Mouse (Mus musculus): ENCODE results near the gene Etv5. TPM values are rescaled to one million over a fixed set of nuclear protein-coding genes. Genes with fewer than 3 reads are reported as not detected.

The Etv5 gene
- polyA plus RNA-seq, 1 experiment = 76.2 TPM

DNA sequence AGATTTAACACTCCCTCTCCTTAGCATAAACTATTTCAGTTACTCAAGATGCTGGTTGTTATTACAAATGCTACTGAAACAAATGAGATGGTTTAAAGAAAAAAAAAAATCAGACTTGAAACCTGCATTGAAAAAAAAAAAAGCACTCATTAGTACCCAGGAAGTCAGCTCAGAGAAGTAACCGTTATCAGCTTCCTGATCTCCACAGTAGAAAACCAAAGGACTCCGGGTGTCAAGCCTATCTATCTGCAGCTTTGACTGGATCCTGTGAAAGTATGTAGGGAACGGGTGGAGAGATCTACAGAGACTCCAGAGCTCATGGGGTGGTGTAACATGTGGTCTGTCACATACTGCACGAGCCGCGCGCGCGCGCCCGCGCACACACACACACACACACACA, 7.7 kb downstream of the Etv5 start:
- no peak overlapping the region for H3K4me3 ChIP-seq (ENCODE audit: insufficient read depth, low read length)
- H3K27ac ChIP-seq (ENCODE audit: insufficient read depth, low read length) = no peak overlapping the region
- TF ChIP-seq CTCF (IDR thresholded peaks at IDR 0.05; ENCODE audit: extremely low read depth, insufficient read depth, low read length) = no peak
- TF ChIP-seq POLR2A (IDR thresholded peaks at IDR 0.05; ENCODE audit: extremely low read depth, insufficient read depth, low read length) = no peak
- H3K4me1 ChIP-seq (ENCODE audit: control insufficient read depth, insufficient read depth, low read length) = peaks cover 16% of the 10 kb centered on the region

DNA sequence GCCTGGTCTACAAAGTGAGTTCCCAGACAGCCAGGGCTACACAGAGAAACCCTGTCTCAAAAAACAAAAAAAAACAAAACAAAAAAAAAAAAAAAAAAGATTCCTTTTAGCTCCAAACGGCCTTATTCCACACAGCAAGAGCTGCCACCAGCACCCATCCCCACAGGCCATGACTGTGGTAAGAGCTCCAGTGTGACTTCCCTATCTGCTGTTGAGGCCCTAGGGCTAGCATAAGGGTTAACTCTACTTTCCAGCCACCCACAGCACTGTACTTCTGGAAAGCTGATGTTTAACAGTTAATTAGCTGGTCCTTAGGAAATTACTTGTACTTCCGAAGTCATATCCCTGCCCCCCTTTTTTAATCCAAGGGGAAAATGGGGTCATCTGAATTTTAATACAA, 8.2 kb downstream of the Etv5 start:
- H3K4me3 ChIP-seq (ENCODE audit: insufficient read depth, low read length) = no peak overlapping the region
- no peak for TF ChIP-seq CTCF (IDR thresholded peaks at IDR 0.05; ENCODE audit: extremely low read depth, insufficient read depth, low read length)
- peaks cover 16% of the 10 kb centered on the region for H3K4me1 ChIP-seq (ENCODE audit: control insufficient read depth, insufficient read depth, low read length)
- no peak overlapping the region for H3K27ac ChIP-seq (ENCODE audit: insufficient read depth, low read length)

DNA sequence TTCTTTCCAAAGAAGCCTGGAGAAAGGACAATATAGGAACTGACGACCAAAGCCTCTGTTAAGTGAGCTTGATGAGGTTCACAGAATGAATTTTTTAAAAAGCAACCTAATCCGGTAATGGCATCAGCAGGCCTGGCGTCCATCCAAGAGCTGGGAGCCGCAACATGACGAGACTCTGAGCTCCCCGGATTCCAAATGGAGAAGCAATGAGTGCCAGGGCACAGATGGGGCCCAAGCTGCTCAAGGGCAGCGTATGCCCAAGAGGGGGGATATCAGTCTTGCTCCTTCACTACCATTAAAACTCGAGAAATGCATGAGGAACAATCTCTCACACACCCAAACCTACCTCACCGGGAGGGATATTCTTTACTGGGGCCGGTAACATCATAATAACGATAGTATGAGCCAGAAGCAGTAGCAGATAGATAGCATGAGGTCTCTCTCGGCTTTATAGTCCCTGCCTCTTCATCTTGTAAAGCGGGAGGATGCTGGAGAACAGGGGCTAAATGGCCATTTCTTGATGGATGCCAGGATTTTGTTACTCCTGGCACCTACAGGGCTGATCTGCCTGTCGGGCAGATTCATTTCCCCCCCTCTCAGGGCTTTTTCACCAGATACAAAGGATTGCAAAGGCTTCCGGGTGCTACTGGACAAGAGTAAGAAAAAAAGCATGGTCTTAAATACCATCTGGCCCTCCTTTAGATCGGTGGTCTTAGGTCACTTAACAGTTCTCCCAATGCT, 9.1 kb downstream of the Etv5 start:
- H3K27ac ChIP-seq (ENCODE audit: insufficient read depth, low read length) = no peak overlapping the region
- H3K4me3 ChIP-seq (ENCODE audit: insufficient read depth, low read length) = no peak overlapping the region
- TF ChIP-seq POLR2A (IDR thresholded peaks at IDR 0.05; ENCODE audit: extremely low read depth, insufficient read depth, low read length) (no peak), CTCF (IDR thresholded peaks at IDR 0.05; ENCODE audit: extremely low read depth, insufficient read depth, low read length) (no peak)
- peaks cover 15% of the 10 kb centered on the region for H3K4me1 ChIP-seq (ENCODE audit: control insufficient read depth, insufficient read depth, low read length)

DNA sequence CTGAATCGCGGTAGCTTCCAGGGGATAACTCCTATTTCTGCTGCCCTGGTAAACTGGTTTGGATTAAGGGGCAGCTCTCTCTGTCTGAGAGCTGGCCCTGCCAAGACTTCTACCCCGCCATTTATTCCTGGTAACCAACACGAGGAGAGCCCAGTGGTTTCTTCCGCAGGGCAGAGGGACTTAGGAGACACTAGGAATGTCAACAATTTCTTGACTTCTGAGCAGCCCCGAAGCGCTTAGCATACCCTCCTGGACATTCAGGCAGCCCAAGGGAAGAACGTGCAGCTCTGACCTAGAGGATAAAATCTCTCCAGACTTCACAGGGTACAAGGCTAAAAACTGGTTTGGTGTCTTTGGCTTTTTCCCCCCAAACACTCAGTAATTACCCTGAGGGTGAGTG, 10.1 kb downstream of the Etv5 start:
- Histone ChIP-seq H3K4me3 (ENCODE audit: insufficient read depth, low read length) (no peak overlapping the region), H3K4me1 (ENCODE audit: control insufficient read depth, insufficient read depth, low read length) (peaks cover 11% of the 10 kb centered on the region; the same call in 1 of the 2 replicates), H3K27ac (ENCODE audit: insufficient read depth, low read length) (no peak overlapping the region)
- TF ChIP-seq CTCF (IDR thresholded peaks at IDR 0.05; ENCODE audit: extremely low read depth, insufficient read depth, low read length) (no peak), POLR2A (IDR thresholded peaks at IDR 0.05; ENCODE audit: extremely low read depth, insufficient read depth, low read length) (no peak)

DNA sequence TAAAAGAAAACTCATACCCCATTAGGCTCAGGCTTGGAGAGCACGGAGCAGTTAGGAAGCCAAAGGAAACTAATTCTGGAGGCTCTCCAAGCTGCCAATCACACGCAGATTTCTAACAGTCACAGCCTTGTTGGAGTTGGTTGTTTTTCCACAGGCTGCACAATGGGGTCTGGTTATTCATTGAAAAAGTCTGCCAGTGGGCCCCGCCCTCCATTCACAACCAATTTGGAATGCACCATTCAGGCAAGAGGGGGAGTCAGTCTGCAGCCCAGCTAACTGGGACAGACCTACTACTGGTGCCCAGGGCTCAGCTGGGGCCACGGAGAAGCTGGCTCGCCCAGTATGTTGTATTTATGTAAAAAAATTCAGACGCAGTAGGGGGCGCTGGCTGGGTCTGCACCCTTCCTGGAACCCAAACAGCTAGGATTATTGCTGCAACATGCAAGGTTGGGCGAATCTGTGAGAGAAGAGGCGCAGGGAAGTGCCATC, 10.6 kb downstream of the Etv5 start:
- no peak overlapping the region for H3K4me3 ChIP-seq (ENCODE audit: insufficient read depth, low read length)
- TF ChIP-seq CTCF (IDR thresholded peaks at IDR 0.05; ENCODE audit: extremely low read depth, insufficient read depth, low read length) (peak; percentile 31; the same call in 1 of the 2 replicates), POLR2A (IDR thresholded peaks at IDR 0.05; ENCODE audit: extremely low read depth, insufficient read depth, low read length) (no peak)
- no peak overlapping the region for H3K27ac ChIP-seq (ENCODE audit: insufficient read depth, low read length)

DNA sequence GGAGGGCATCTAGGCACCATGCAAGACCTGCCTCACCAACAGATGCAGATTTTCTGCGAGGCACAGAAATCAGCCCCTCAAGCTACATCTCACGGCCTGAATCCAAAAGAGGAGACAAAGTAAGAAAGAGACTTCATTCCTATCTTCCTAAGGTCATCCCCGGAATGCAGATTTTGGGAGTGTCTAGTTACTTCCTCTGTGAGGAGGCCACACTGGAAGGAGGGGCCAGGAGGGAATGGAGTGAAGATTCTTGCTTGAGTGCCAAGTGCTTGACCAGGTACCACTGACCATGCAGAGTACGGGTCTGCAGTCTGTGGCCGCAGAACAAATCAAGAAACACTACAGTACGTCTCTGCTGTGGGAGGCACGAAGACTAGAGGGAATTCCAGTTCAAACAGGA, 12.7 kb downstream of the Etv5 start:
- TF ChIP-seq POLR2A (IDR thresholded peaks at IDR 0.05; ENCODE audit: extremely low read depth, insufficient read depth, low read length) = no peak
- no peak for TF ChIP-seq CTCF (IDR thresholded peaks at IDR 0.05; ENCODE audit: extremely low read depth, insufficient read depth, low read length)
- Histone ChIP-seq H3K4me3 (ENCODE audit: insufficient read depth, low read length) (no peak overlapping the region), H3K27ac (ENCODE audit: insufficient read depth, low read length) (no peak overlapping the region), H3K4me1 (ENCODE audit: control insufficient read depth, insufficient read depth, low read length) (peaks cover 12% of the 10 kb centered on the region; the same call in 1 of the 2 replicates)

More for the DNA sequence above, 10.6 kb downstream of the Etv5 start:
- peaks cover 8% of the 10 kb centered on the region; the same call in 1 of the 2 replicates for H3K4me1 ChIP-seq (ENCODE audit: control insufficient read depth, insufficient read depth, low read length)

DNA sequence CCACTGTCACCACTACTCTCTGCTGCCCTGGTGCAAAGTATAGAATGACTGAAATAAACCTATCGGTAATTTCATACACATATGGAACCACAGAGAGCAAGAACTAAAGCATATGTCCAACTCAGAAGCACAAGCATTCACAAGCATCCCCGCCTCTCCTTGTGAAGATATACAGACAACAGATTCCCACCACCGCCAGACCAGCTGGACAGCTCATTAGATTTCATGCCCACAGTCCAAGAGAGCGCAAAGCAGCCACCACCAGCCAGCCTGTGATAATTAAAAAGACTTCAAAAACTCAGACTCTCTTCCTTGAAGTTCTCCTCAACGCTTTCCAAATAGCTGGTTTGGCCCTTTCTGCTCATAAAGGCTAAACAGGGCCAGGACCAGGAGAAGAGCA, 17.3 kb downstream of the Etv5 start:
- no peak overlapping the region for H3K4me3 ChIP-seq (ENCODE audit: insufficient read depth, low read length)
- peaks cover 10% of the 10 kb centered on the region; the same call in 1 of the 2 replicates for H3K4me1 ChIP-seq (ENCODE audit: control insufficient read depth, insufficient read depth, low read length)
- TF ChIP-seq POLR2A (IDR thresholded peaks at IDR 0.05; ENCODE audit: extremely low read depth, insufficient read depth, low read length) (no peak), CTCF (IDR thresholded peaks at IDR 0.05; ENCODE audit: extremely low read depth, insufficient read depth, low read length) (no peak)
- no peak overlapping the region for H3K27ac ChIP-seq (ENCODE audit: insufficient read depth, low read length)

DNA sequence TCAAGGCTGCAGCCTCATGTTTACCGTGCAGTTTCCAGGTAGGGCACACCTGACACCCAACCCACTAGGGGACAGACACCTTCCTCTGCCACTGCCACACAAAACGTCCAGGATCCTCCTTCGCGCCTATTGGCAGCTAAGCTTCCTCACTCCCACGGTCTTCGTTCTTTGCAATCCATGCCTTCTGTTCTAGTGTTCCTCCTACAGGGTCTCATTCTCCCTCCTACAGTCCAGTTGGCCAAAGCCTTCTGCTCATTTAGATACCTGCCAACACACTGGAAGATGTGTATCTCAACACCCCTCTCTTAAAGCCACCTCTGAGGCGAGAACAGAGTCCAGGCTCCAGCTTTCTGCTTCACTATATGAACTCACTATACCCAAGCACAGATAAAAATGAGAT, 21.6 kb downstream of the Etv5 start:
- Histone ChIP-seq H3K27ac (ENCODE audit: insufficient read depth, low read length) (no peak overlapping the region), H3K4me3 (ENCODE audit: insufficient read depth, low read length) (no peak overlapping the region), H3K4me1 (ENCODE audit: control insufficient read depth, insufficient read depth, low read length) (peaks cover 17% of the 10 kb centered on the region)
- TF ChIP-seq POLR2A (IDR thresholded peaks at IDR 0.05; ENCODE audit: extremely low read depth, insufficient read depth, low read length) (no peak), CTCF (IDR thresholded peaks at IDR 0.05; ENCODE audit: extremely low read depth, insufficient read depth, low read length) (no peak)

DNA sequence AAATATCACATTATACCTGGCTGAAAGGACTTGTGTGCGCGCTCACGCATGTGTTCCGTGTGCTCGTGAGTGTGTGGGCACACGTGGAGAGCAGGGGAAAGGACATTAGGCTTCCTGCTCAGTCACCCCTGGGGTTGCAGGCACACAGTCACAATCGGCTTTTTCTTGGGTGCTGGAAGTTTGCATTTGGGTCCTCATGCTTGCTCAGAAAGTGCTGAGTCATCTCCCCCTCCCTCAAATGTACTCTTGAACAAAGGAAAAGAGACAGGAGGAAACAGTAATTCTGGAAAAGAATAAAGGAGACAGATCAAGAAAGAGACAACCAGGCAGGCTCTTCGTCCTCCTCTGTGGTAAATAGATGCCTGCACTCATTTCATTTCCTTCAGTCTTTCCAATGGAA, 22.5 kb downstream of the Etv5 start:
- H3K4me3 ChIP-seq (ENCODE audit: insufficient read depth, low read length) = no peak overlapping the region
- H3K4me1 ChIP-seq (ENCODE audit: control insufficient read depth, insufficient read depth, low read length) = peaks cover 12% of the 10 kb centered on the region
- peak overlapping the region; percentile 33; the same call in 1 of the 2 replicates for H3K27ac ChIP-seq (ENCODE audit: insufficient read depth, low read length)
- TF ChIP-seq POLR2A (IDR thresholded peaks at IDR 0.05; ENCODE audit: extremely low read depth, insufficient read depth, low read length) (no peak), CTCF (IDR thresholded peaks at IDR 0.05; ENCODE audit: extremely low read depth, insufficient read depth, low read length) (no peak)
